Mouse (Mus musculus) heart, embryonic 14.5 days (tissue): ENCODE measurements around the gene Gnb3. TPM values are rescaled to one million over a fixed set of nuclear protein-coding genes. Genes with fewer than 3 reads are reported as not detected.
"Not testable (repeated sequence)": the region's sequence is repeated elsewhere in the genome, so short reads cannot be mapped to it uniquely, and the experiment has no call there.

Experiments used
- ATAC-seq: fragments of 200-750 bp; cut with Nextera tagmentation; 2 replicates; pipeline ENCODE4 v1.8.0; 2017; ENCODE audit warnings: low read depth, moderate TSS enrichment; ENCODE audit not compliant: insufficient number of reproducible peaks, insufficient read depth, low FRiP score
- H3K27ac ChIP-seq, 2 experiments: fragments of 200-500 bp in 1 of 2; fragments of 300-500 bp in 1 of 2; sonication (generic) in 1 of 2; replicated peaks in 1 of 2; 2 replicates each; pipeline ENCODE4 v1.5.1; 2012 to 2014; ENCODE audit warnings: low read depth in 2 of 2, low read length in 2 of 2, control low read depth in 1 of 2, mild to moderate bottlenecking in 1 of 2, mixed read lengths in 1 of 2; ENCODE audit not compliant: control insufficient read depth in 1 of 2, insufficient read depth in 1 of 2
- H3K27me3 ChIP-seq: fragments of 300-500 bp; sonication (generic); 2 replicates; pipeline ENCODE4 v1.6.1; 2014; ENCODE audit warnings: mild to moderate bottlenecking, low read length, control low read depth; ENCODE audit not compliant: control insufficient read depth, insufficient read depth
- H3K36me3 ChIP-seq: fragments of 300-500 bp; sonication (generic); 2 replicates; pipeline ENCODE4 v1.6.1; 2014; ENCODE audit warnings: mild to moderate bottlenecking, control low read depth, low read length, mixed read lengths; ENCODE audit not compliant: control insufficient read depth, insufficient read depth
- H3K4me1 ChIP-seq, 2 experiments: fragments of 200-500 bp in 1 of 2; fragments of 300-500 bp in 1 of 2; sonication (generic) in 1 of 2; 2 replicates each; pipeline ENCODE4 v1.6.1; 2012 to 2014; ENCODE audit warnings: low read length in 2 of 2, control low read depth in 1 of 2, mixed read lengths in 1 of 2; ENCODE audit not compliant: control insufficient read depth in 2 of 2, insufficient read depth in 2 of 2
- H3K4me2 ChIP-seq: fragments of 300-500 bp; sonication (generic); 2 replicates; pipeline ENCODE4 v1.6.1; 2014; ENCODE audit warnings: mild to moderate bottlenecking, low read length
- H3K4me3 ChIP-seq, 2 experiments: fragments of 200-500 bp in 1 of 2; fragments of 300-500 bp in 1 of 2; sonication (generic) in 1 of 2; 2 replicates each; pipeline ENCODE4 v1.5.1; 2012 to 2014; ENCODE audit warnings: low read length in 2 of 2, mild to moderate bottlenecking in 2 of 2, control low read depth in 1 of 2, low read depth in 1 of 2, moderate library complexity in 1 of 2; ENCODE audit not compliant: control insufficient read depth in 1 of 2, insufficient read depth in 1 of 2
- H3K9ac ChIP-seq: fragments of 300-500 bp; sonication (generic); 2 replicates; pipeline ENCODE4 v1.6.1; 2014; ENCODE audit warnings: mild to moderate bottlenecking, low read length
- H3K9me3 ChIP-seq: fragments of 300-500 bp; sonication (generic); 2 replicates; pipeline ENCODE4 v1.6.1; 2016; ENCODE audit warnings: low read length, control low read depth; ENCODE audit not compliant: control insufficient read depth
- WGBS: fragments of 180-500 bp; shearing (Covaris S2); extraction: QIAGEN DNeasy Blood & Tissue Kit; methylation state at CpG from one replicate; pipeline ENCODE4 v1.1.7; 2014; 5-methylcytosine and 5-hydroxymethylcytosine counted together
- polyA plus RNA-seq: library from polyadenylated mRNA; unstranded; fragments of >200 nt; fragmentation: Nextera tagmentation; extraction: Ambion mirVana; gene quantifications from 2 replicates; pipeline ENCODE4 v1.2.1, GENCODE M21; 2014

The Gnb3 gene
- polyA plus RNA-seq, 1 experiment from 2014 or later: 6.7 TPM

- H3K4me2 ChIP-seq: peak overlapping the region; percentile 74
- ATAC-seq: peak; percentile 51
- H3K9me3 ChIP-seq: no peaks in the 10 kb centered on the region
- peak overlapping the region; percentile 95 to 99 for H3K27ac ChIP-seq
- peaks cover 64% of the 10 kb centered on the region for H3K36me3 ChIP-seq
- no peaks in the 10 kb centered on the region for H3K27me3 ChIP-seq
- peak overlapping the region; percentile 99 for H3K9ac ChIP-seq
- H3K4me1 ChIP-seq: peaks cover 18 to 36% of the 10 kb centered on the region in 2 experiments
- peak overlapping the region; percentile 59 to 90 for H3K4me3 ChIP-seq
- under 1% methylated on average over 18 of the region's 18 CpGs for WGBS
Observed at GRCm38 (mm10) chr6:124813496-124813895, 26.6 kb downstream of the Gnb3 start.

DNA sequence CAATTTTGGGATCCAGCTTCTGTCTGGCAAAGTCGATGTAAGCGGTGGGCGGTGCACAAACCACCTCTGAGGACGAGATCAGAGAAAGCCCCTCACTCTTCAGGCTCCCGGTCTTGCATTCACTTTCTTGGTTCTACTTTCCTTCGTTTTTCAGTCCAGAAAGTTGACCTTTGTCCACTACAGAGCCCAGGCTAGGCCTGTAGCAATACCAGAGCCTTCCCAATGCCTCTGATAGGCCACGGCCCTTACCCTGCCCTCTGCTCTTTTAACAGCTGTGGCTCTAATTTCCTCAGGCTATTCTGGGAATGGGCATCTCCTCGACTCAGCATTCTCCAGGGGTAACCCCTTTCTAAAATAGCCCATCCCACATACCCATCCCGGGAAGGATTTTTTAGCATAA lies 27.2 kb downstream of the Gnb3 start:
- peak overlapping the region; percentile 59 to 90 for H3K4me3 ChIP-seq
- no peak for ATAC-seq
- peaks cover 58% of the 10 kb centered on the region for H3K36me3 ChIP-seq
- peak overlapping the region; percentile 95 to 99 for H3K27ac ChIP-seq
- peak overlapping the region; percentile 74 for H3K4me2 ChIP-seq
- peak overlapping the region; percentile 99 for H3K9ac ChIP-seq
- no peaks in the 10 kb centered on the region for H3K9me3 ChIP-seq
- 13% methylated on average over 9 of the region's 9 CpGs for WGBS
- no peaks in the 10 kb centered on the region for H3K27me3 ChIP-seq
- peaks cover 23 to 42% of the 10 kb centered on the region in 2 experiments for H3K4me1 ChIP-seq

DNA sequence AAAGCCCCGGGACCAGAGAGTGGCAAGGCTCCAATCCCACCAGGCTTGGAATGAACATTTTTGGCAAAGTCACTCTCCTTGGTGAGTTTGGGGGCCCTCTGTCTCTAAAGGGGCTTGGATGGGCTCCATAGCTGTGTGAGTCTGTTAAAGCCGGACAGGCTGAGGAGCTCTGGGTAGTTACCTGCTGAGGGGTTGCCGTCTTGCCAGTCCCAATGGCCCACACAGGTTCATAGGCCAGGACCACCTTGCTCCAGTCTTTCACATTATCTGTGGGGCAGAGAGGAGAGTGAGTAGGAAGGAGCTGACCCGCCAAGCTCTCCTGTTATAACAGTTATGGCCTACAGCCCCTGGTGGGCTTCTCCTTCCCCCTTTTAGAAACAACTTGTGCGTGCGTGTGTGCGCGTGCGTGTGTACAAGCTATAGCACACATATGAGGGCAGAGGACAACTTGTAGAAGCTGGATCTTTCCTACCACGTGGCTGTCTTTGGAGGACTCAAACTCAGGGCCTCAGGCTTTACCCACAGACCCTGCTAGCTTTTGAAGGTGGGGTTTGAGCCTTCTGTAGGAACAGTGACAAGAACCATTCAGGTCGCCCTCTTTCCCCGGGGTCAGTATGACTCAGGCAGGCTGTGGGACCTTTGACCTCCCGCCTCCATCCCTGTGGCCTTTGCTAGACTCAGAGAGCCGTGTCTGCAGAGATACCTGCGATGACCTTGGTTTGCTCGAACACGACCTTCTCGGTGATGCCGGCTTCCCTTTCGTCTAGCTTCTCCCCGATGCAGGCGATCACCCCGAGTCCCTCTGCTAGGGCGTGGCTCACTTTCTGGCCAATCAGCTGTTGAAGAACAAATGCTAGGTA lies 28.1 kb downstream of the Gnb3 start:
- no peak for ATAC-seq
- Histone ChIP-seq H3K27ac (peak overlapping the region; percentile 95 to 99), H3K9ac (peak overlapping the region; percentile 99), H3K27me3 (no peaks in the 10 kb centered on the region), H3K36me3 (peaks cover 48% of the 10 kb centered on the region), H3K9me3 (no peaks in the 10 kb centered on the region), H3K4me1 (peaks cover 23 to 49% of the 10 kb centered on the region in 2 experiments), H3K4me3 (peak overlapping the region; percentile 59 to 90), H3K4me2 (peak overlapping the region; percentile 74)
- 71% methylated on average over 24 of the region's 24 CpGs for WGBS

- 0 out of 4 replicates have a peak overlapping the region, but pooled peaks of 1 of the 2 experiments have one; percentile 99 for H3K27ac ChIP-seq
- H3K27me3 ChIP-seq: no peaks in the 10 kb centered on the region
- H3K4me2 ChIP-seq: peak overlapping the region; percentile 74; the same call in 1 of the 2 replicates
- H3K9me3 ChIP-seq: no peaks in the 10 kb centered on the region
- H3K4me3 ChIP-seq: no peak overlapping the region
- no peak overlapping the region; the same call in 1 of the 2 replicates for H3K9ac ChIP-seq
- H3K4me1 ChIP-seq: peaks cover 23 to 51% of the 10 kb centered on the region in 2 experiments
- WGBS: 54% methylated on average over 4 of the region's 4 CpGs
- no peak for ATAC-seq
- peaks cover 42% of the 10 kb centered on the region for H3K36me3 ChIP-seq
Observed at GRCm38 (mm10) chr6:124811403-124811665, 28.7 kb downstream of the Gnb3 start.

DNA sequence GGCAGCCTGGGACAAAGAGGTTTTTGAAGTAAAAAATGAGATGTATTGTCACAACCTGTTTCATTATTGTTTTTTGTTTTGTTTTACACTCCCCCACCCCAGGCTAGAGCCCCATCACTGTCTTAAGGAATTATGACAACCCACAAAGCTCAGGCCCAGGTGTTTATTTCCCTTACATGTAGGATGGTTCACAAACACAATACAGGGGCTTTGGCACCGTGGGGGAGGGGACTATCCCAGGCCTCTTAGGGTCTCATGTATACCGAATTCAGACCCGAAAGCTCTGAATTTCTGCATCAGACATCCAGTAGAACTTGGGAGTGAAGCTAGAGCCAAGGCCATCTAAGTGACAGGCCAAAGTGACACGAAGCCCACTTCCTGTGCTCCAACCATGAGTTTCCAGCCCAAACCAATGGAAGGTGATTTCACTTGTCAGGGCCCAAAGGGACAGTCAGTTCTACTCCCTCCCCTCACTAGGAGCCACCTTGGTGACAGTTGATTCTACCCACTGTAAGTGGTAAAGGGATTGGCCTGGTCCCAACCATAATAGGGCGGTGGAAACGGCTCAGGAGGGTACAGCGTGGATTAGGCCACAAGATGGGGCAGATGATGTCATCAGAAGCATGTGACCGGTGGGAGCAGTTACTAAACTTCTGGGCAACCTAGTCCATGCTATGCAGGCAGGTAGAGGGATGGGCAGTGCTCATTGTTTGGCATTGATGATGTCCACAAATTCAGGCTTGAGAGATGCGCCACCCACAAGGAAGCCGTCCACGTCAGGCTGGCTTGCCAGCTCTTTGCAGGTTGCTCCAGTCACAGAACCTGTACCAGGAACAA lies 29.3 kb downstream of the Gnb3 start:
- H3K9ac ChIP-seq, H3K4me3 ChIP-seq, H3K9me3 ChIP-seq, H3K27me3 ChIP-seq, ATAC-seq: not testable (repeated sequence)
- WGBS: 72% methylated on average over 11 of the region's 11 CpGs
- Histone ChIP-seq H3K36me3 (peaks cover 38% of the 10 kb centered on the region), H3K4me2 (peak overlapping the region; percentile 98; the same call in 1 of the 2 replicates), H3K4me1 (peaks cover 27 to 57% of the 10 kb centered on the region in 2 experiments), H3K27ac (peak overlapping the region in 1 of 2 experiments; percentile 96; a peak in 2 of 4 replicates)

GRCm38 (mm10) chr6:124809775-124810538 lies 30.1 kb downstream of the Gnb3 start:
- H3K4me2 ChIP-seq: peak overlapping the region; percentile 98
- H3K9ac ChIP-seq: peak overlapping the region; percentile 91
- H3K4me1 ChIP-seq: peaks cover 27 to 62% of the 10 kb centered on the region in 2 experiments
- H3K27me3 ChIP-seq: no peaks in the 10 kb centered on the region
- 37% methylated on average over 14 of the region's 14 CpGs for WGBS
- 0 out of 2 replicates have a peak, but pooled peaks have one; percentile 0 for ATAC-seq
- no peaks in the 10 kb centered on the region for H3K9me3 ChIP-seq
- H3K27ac ChIP-seq: peak overlapping the region; percentile 31 to 96
- H3K4me3 ChIP-seq: peak overlapping the region; percentile 68 to 76
- H3K36me3 ChIP-seq: peaks cover 30% of the 10 kb centered on the region
